Mouse (Mus musculus): ENCODE measurements around the gene Vps18.

GRCm38 (mm10) chr2:119242548-119242947 lies 46.0 kb upstream of the Vps18 start:
- TF ChIP-seq ZC3H11A (IDR thresholded peaks at IDR 0.05; ENCODE audit: borderline replicate concordance, low read depth, low read length), result no peak
- TF ChIP-seq ZNF384 (IDR thresholded peaks at IDR 0.05; ENCODE audit: low read depth, low read length), result no peak
